Mouse (Mus musculus) MEL-GATA-1-ER (cell line): ENCODE results near the gene Sdc4.

Experiments used
- DNase-seq: peaks from one replicate; pipeline ENCODE4 v3.0.0-alpha.2; 2012; ENCODE audit warnings: low read depth; ENCODE audit errors: extremely low read depth

Gene Sdc4

GRCm38 (mm10) chr2:164403396-164404081, 40.1 kb downstream of the Sdc4 start:
- no peak for DNase-seq

GRCm38 (mm10) chr2:164402906-164403305, 40.8 kb downstream of the Sdc4 start, which contains the start of gene Rbpjl:
TSS of gene Rbpjl (plus strand) at chr2:164403141.
- DNase-seq = no peak

GRCm38 (mm10) chr2:164396911-164397310, 46.8 kb downstream of the Sdc4 start:
- DNase-seq = no peak

GRCm38 (mm10) chr2:164396076-164396475, 47.6 kb downstream of the Sdc4 start:
- DNase-seq = no peak

- DNase-seq = no peak
Measured at GRCm38 (mm10) chr2:164393126-164393525, 50.6 kb downstream of the Sdc4 start.

- no peak for DNase-seq
Measured at GRCm38 (mm10) chr2:164389499-164389898, 54.2 kb downstream of the Sdc4 start.

DNA sequence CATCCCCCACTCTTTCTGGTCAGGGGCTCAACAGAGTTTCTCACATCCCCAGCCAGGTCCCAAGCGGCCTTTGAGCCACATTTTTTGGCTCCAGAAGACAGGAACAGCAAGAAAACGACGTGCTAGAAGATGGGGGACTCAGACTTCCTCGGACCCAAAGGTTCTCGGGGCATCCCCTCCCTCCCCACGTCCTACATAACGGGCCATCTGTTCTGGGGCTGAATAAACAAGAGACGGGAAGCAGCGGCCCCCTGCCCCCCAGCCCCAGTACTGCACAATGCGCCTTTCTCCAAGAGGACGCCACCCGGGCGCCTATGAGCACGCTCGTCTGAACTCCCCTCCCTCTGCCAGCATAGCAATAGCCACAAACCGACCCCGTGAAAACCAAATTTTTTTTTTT, 54.7 kb downstream of the Sdc4 start, which contains the start of gene Slpi:
Gene Slpi (minus strand): TSS at position 76 of the 400 bp plus-strand sequence.
- DNase-seq = no peak

GRCm38 (mm10) chr2:164386953-164387352, 56.7 kb downstream of the Sdc4 start:
- no peak for DNase-seq

GRCm38 (mm10) chr2:164385927-164386763, 57.5 kb downstream of the Sdc4 start:
- no peak for DNase-seq

- DNase-seq = no peak
Measured at GRCm38 (mm10) chr2:164383656-164384399, 59.9 kb downstream of the Sdc4 start.

- DNase-seq = no peak
Measured at GRCm38 (mm10) chr2:164382971-164383370, 60.7 kb downstream of the Sdc4 start.

DNA sequence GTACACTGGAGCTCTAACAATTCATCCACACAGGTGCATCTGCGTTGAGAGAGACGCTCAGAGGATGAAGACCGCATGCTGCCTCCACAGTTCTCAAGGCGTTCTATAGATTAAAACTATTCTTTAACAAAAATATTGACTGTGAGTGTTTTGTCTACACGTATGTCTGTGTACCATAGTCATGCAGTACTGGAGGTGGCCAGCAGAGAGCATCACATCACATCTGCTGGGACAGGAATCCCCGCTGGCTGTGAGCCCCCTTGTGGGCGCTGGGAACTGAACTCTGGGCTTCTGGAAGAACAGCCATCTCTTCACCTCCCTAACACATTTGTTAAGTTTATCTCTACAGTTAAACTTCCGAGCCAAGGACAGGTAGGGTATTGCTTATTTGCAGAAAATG, 62.0 kb downstream of the Sdc4 start:
- DNase-seq = no peak

DNA sequence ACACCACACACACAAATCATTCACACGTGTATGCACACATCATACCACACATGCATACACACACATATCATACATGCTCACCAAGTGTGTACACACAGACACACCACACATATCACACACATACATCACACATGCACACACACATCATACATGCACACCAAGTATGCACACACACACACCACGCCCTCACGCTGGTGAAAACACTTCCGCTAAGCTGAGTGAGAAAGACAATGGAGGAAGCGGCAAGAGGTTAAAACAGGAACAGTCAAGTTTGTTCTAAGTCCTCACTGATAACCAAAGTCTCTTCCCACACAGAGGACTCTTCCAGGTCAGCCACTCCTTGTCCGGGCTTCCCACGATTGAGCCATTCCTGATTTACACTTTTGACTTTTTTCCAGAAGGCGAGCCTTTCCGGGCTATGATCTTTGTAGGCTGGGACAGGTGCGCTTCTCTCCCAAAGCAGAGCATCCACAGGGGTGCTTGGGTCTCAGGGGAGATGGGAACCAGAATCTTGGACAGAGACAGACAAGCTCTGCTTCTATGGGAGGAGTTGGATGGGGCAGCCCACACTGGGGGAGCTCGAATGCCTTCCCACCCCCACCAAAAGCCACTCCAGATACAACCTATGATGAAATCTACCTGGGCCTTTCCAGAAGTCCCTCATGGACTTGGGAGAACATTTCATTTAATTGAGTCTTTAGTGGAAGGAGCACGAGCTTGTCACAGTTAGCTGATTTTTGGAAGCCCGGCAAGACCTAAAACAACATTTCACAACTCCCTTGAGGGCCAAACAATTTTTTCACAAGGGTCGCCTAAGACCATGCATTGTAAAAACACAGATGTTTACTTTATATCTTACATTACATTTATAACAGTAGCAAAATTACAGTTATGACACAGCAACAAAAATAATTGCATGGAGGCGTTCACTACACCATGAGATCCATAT, 65.9 kb downstream of the Sdc4 start:
- DNase-seq = no peak
